Mouse (Mus musculus) adrenal gland, adult 18-20 months (tissue): ENCODE measurements around the gene Lamc3. TPM values are rescaled to one million over a fixed set of nuclear protein-coding genes. Genes with fewer than 3 reads are reported as not detected.
"Not testable (repeated sequence)": the region's sequence is repeated elsewhere in the genome, so short reads cannot be mapped to it uniquely, and the experiment has no call there.

Experiments used
- DNase-seq, 2 experiments: peaks; one replicate each; pipeline ENCODE4 v3.0.0; 2021 to 2022; ENCODE audit warnings: low spot score in 2 of 2
- total RNA-seq, 2 experiments: library from RNA; stranded (reverse); gene quantifications; 1 replicate in 1 of 2; 2 replicates in 1 of 2; pipeline ENCODE4 v1.2.3; 2021

Gene Lamc3
- total RNA-seq, 2 experiments from 2014 or later = 14.3 to 15.4 TPM

DNA sequence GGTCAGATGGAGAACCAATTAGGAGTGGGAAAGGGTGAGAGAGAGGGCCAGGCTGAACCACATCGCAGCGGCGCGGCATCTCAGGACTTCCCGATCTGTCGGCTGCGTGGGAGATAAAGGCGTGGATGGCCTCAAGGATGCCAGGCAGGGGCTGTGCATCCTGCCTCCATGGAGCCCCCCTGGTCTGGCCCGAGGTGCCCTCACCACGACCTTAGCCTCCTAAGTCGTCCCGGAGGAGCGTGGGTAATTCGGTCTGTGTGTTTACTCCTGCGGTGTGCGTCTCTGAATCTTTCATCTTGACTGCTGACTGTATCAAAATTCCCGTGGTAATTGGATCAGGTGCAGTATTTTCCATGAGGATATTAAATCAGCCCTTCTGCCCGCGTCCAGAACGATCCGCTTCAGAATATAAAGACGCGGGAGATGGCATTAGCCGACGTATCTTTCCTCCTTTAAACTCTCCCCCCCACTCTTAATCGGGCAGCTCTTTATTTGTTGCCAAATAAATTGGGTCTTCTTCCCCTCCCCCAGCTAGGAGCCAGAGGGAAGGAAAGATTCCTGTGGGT is 12.7 kb upstream of the Lamc3 start:
- DNase-seq = no peak

DNA sequence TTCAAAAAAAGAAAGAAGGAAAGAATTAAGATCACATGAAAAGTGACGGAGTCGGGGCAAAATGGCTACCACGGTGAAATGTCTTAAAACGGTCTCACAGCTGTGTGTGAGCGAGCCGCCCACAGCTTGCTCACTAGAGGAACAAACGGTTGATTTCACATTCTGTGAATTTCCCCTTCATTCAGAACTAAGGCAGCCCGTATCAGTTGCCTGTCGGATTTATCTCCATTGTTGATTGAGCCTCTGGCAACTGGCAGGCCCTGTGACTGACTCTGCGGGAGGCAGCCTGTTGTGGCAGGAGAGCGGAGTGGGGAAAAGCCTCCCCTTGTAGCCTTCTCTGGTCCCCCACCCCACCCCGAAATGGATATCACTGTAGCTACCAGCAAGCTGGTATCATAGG is 10.6 kb upstream of the Lamc3 start:
- no peak for DNase-seq

DNA sequence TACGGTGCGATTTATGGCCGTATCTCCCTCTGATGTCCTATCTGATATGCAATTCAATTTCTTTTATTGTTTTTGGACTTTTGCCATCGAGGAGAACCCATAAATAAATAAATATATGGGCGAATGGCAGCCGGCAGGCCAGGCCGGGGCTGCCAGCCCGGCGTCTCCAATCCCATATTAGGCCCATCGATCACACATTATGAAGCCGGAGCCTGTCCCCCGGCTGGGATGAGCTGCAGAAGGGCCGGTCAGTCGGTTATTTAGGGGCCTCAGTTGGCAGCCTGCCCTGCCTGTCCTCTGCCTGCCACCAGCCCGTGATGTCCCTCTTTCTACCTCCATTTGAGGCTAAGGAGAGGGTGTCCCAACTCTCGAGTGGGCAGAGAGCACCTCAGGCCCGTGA is 8.5 kb upstream of the Lamc3 start:
- no peak for DNase-seq

DNA sequence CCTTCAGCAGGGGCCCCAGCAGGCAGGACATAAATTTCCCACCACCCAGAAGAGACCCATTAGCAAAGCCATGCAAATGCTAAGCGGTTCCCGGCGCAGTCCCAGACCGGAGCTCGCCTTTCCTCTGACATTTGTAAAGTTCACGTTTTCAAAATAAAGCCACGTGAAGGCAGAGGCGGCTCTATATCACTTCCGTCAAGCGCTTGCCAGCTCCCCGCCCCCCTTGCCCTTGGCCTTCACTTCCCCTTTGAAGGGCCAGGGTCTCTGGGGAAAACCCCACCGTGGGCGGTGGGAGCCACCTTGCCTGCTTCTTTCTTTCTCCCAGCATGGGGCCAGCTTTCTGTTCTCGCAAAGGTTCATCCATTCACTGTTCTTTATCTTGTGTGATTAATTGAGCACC is 6.2 kb upstream of the Lamc3 start:
- DNase-seq = no peak

DNA sequence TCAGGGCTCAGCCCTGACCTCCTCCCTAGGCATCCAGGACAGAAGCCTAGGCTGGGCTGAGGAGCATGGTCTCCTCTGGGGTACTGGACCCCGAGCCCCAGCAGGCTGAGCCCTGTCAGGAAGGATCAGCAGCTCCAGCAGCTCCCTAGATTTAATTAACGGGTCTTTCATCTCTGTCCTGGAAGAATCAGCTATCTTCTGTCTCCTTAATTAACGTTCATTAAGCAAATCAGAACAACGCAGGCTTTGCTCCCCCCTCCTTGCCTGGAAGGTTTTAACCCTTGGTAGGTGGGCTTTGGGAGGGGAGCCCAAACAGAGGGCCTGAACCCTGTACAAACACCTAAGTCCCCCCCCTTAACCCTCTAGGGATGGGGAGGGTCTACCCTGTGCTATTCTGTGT is 4.0 kb upstream of the Lamc3 start:
- DNase-seq = no peak

DNA sequence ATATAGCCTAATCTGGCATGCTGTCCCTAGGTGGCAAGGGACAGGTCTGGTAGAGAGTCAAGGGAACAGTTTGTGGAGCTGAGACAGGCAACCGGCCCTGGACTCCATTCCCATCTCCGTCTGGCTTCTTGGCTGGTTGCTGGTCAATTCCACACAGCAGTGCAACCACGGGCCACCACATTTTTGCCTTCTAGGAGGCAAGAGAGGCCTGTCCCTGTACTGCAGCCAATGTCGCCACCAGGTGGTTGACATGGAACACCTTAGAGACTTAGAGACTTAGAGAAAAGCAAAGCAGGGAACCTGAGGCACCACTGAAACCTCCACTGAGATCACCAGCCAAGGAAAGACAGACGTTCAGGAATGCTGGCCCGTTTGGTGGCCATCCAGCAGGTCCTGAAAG is 2.3 kb upstream of the Lamc3 start:
- no peak for DNase-seq

DNA sequence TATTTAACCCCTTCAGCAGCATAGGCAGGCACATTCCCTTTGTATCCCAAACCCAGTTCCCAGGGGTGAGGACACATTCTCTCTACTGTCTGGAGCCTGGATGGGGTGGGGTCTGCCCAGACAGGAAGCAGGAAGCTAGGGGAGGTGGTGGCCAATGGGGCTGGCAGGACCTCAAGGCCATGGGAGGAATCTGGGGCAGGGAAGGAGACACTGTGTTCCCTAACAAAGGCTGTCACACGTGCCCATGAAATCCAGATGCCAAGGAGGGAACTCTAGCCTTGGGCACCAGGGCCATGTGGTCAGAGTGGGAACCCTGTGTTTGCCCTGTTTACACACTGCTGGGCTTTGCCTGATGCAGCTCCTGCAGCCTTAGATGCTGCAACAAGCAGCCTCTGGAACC is 1.8 kb downstream of the Lamc3 start:
- no peak for DNase-seq

DNA sequence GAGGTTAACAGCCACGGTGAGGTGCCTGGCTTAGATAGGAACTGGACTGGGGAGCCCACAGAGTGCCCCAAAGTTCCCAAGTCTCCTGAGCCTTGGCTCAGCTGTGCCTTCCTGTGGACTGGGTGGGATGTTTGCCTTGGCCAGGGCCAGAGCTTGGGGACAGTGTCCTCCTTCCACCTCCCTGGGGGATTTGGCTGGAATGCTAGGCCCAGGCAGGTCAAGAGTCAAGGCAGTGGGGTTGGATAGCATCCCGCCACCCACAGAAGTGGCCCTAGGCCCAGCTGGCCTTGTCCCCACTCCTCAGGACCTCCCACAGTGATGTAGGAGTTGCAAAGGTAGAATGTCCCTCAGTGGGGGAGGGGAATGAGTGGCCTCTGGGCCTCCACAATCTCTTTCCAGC is 4.1 kb downstream of the Lamc3 start:
- no peak for DNase-seq

DNA sequence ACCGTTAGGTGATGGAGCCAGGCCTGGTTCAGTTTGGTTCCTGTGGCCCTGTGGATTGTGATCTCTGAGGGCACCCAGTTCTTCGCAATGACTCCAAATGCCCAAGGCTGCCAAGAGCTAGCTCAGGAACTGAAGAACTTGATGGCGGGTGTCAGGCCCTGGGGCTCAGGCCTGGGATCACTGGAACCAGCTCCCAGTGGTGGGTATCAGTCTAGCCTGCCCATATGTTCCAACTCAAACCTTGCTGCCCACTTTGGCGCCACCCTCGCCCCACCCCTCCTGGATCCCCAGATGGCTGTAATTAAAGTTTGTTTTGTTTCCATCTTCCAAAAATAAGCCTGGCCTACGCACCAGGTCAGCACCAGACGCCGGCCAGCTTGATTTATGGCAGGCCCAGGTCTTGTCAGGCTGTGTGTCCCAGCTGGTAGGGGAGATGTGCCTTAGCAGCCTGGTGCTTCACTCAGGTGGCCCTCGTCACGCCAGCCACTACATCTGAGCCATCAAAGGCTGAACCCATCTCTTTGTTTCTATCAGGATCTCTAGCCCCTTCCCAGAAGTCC is 6.1 kb downstream of the Lamc3 start:
- no peak for DNase-seq

DNA sequence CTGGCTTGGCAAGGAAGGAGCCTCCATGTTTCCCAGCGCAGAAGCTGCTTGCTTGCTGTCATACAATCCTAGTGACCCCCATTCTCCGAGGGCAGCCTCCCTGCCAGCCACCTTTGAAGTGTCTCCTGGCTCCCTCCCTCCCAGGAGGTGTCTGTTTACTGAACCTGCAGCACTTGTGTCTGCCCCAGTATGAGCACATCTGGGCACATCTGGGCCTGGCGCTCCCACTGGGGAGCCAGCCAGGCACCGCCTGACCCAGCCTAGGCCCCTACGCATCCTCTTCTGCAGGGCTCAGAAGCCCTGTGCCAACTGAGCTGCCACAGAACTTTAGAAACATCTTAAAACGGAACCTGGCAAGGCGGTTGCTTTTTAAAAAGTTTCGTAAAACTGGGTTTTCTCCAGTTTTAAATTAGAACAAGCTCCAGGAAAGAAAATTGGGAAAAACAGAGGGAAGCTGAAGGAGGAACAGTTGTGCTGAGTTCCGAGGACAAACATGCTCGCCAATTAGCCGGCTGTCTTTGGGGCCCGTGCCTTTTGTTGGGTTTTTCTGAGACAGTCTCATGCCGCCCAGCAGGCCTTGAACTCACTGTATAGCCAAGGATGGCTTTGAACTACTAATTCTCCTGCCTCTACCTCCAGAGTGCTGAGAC is 7.3 kb downstream of the Lamc3 start:
- no peak for DNase-seq

DNA sequence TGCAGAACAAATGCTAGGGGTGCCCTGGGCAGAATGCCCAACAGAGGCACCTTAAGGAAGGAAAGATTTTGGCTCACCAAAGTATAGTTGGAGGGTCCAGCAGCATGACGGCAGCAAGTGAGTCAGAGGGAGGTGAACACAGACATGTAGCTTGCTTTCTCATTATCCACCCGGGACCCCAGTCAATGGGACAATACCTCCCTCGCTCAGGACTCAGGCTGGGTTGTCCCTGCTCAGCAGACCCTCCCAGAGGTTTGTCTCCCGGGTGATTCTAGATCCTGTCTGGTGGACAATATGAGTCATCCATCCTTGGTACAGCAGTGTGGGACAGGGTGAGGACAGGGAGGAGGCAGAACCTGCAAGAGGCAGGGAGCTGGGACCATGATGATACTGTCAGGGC is 13.8 kb downstream of the Lamc3 start:
- DNase-seq = no peak

DNA sequence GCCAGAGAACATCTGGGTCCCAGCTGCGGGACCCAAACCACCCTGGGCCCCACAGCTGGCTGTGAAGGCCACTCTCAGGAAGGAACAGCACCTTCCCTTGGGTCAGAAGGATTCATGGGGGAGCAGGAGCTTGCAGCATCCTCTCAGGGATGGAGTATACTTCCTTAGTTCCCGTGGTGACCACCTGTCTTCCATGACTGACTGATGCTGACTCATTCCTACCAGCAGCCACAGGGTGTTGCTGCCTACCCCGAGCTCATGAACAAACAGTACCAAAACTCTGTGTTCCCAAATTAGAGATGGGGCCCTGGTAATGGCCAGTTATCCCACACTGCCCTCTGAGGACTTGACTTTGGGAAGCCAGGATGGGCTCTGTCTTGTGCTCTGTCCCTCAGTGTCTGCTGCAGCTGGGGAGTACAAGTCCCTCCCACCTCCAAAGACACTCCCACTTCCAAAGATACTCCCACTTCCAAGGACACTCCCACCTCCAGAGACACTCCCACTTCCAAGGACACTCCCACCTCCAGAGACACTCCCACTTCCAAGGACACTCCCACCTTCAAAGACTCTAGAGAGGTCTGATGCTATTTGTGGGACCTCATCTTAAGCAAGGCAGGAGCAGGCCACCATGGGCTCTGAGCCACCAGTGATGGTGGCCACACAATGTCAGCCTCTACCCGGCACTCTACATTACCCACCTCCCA is 14.7 kb downstream of the Lamc3 start:
- no peak for DNase-seq

DNA sequence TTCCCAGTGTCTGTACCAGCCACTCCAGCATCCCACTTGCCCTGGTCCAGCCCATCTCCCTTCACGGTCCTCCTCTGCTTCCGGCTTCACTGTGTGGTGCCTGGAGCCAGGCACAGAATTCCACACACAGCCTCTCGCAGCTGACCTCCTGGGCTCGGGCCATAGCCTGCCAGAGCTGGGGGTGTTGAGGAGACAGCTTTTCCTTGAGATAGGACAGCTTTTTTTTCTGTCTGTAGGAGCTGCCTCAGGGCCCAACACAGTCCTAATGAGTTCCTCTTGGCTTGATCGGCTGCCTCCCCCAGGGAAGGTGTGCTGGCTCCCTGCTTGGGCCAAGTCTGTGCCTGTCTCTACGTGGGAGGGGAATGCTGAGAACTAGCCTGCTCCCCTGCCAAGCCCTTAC is 17.0 kb downstream of the Lamc3 start:
- DNase-seq = no peak

DNA sequence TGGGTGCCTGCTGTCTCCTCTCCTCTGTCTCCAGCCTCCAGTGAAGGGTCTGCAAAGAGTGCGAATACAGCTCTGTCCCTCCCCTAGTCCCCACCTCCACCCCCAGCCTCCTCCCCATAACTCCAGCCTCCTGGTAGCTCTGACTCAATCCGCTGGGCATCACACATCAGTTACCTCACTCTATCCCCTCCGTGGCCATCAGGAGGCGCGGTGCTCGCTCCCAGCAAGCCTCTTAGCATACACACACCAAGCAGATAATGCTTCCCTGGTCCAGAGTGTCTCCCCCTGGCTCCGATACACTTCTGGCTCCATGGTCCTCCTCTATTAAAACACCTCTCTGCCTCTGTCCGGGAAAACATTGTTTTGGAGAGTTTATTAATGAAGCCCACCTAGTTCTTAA is 17.5 kb downstream of the Lamc3 start:
- no peak for DNase-seq

DNA sequence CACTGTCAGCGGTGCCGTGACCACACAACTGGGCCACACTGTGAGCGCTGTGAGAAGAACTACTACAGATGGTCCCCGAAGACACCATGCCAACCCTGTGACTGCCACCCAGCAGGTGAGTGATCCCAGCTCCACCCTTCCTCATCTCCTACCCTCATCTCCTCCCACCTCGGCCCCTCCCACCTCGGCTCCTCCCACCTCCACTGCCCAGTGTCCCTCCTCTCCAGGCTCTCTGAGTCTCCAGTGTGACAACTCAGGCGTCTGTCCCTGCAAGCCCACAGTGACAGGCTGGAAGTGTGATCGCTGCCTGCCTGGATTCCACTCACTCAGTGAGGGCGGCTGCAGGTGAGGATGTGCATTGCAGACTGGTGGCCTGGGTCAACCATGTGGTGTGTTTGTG is 18.6 kb downstream of the Lamc3 start:
- no peak for DNase-seq

DNA sequence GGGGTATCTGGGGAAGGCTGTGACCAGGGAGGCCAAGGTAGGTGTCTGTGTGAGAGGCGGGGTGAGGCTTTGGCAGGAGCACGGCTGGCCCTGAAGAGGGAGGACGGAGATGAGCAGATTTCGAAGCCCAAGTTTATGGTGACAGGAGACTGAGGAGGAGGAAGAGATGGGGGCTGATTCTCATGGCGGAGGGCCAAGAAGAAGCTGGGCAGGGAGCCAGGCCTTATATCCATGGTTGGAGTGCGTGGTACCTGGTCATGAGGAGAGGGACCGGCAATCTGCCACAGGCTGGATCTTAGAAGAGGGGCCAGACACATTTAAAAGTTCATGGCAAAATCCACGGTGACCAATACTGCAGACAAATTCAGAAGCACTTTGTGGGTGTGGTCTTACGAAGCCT is 19.3 kb downstream of the Lamc3 start:
- no peak for DNase-seq

DNA sequence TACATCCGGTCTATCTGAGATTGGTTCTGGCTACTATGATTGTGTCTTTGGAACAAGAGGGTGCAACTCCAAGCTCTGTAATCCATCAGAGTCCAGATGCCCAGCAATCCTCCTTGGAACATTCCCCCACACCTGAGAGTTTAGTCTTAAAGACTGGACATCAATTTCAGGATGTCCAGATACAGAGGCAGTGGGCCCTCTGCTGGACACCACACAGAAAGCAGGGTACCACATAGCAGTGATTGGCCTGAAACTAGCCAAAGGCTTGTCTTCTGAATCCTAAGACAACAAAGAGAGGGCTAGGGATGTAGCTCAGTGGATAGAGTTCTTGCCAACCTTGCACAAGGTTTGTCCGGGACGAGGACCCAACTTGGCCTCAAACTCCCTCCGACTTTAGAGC is 25.5 kb downstream of the Lamc3 start:
- DNase-seq = no peak

DNA sequence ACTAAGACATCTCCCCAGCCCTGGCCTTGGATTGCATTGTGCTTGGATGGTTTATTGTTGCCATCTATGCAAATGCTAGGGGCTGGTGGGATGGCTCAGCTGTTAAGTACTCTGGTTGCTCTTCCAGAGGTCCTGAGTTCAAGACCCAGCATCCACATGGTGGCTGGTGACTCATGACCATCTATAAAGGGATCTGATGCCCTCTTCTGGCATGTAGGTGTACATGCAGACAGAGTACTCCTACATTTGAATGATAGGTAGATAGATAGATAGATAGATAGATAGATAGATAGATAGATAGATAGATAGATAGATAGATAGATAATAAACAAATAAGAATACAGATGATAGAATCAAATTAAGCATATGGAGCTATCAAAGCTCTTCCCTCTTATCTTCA is 27.1 kb downstream of the Lamc3 start:
- DNase-seq = not testable (repeated sequence)

DNA sequence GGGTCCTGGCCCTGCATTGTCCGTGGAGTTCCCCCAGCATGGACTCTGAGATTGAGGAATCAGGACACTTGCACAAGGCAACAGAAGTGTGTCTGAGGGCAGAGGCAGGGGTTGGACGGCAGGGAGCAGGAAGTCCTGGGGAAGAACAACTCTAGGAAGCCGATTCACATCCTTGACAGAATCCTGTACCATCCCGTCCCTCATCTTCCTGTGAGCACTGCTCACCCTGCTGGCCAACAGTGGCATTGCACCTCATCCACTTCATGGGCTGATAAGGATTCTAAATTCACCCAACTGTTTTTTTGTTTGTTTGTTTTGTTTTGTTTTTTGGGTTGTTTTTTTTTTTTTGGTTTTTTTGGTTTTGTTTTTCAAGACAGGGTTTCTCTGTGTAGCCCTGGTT is 28.0 kb downstream of the Lamc3 start:
- peak; percentile 74 to 80 for DNase-seq

DNA sequence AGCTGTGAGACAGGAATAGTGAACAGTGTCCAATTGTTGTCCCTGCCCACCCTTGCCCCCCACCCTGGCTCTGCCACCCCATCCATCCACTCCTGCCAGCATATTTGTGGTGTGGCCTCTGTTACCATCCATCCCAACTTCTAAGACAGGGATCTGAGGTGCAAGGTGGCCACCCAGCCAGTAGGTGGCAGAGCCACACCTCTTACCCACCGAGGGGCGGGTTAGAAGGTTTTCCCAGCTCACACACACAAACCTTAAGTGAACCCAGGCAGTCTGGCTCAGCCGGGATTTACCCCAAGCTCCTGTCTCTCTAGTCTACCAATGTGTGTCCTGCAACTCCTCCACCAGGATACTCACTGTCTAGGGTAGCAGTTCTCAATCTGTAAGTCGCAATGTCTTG is 30.5 kb downstream of the Lamc3 start:
- DNase-seq = peak in 1 of 2 experiments; percentile 45

DNA sequence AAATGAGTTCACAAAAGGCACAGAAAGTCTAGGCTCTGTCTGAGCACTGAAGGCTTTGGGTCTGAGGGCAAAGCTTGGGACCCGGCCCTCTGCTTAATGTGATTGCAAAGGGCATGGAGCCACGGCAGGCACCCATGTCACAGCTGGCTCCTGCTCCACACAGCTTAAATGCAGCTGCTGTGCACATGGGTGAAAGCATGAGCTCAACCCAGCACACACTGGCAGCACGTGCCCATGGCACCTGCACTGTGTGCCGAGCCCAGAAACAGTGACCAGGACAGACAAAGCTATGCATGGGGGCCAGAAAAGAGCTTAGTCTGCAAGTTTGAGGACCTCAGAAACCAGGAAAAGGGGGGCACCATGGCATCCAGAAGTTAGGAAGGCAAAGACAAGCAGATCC is 36.6 kb downstream of the Lamc3 start:
- DNase-seq = no peak

DNA sequence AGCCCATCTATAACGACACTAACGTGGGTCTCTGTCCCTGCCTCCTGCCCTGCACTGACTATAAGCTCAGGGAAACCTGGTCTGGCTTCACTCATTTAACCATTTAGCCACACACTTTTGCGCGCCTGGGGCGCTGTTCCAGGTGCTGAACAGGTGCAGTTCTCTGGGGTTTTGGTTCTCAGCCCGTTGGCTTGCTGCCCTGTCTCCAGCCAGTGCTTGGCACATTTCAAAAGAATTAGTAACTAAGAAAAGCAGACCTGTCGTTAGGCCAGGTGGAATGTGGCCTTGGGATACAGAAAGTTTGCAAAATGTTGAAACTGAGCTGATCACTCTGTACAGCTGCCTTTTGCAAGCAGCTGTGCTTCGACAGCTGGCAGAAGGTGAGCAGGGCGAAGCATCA is 37.7 kb downstream of the Lamc3 start:
- DNase-seq = no peak

DNA sequence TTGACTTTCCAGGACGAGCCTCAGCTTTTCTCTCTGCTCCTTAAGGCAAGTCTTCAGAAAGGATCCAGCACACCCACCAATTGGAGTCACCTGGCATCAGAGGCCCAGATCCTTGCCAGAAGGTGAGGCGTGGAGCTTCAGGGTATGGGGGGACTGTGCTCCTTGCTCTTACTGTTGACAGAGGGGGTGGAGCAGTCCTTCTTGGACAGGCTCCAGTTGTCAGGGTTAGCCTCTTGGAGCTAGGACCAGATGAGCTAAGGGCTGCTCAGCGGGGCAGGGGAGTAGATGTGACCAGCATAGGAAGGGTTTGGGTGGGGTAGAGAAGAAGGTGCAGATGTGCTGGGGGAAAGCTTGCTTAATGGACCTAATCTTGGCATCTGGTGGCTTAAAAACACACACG is 38.8 kb downstream of the Lamc3 start:
- DNase-seq = no peak
